Mouse (Mus musculus) spleen, postnatal 4 days (tissue): Measurements from ENCODE around the gene Tbcd.

Source experiments
- DNase-seq, 2 experiments: peaks; one replicate each; pipeline ENCODE4 v3.0.0; 2022; ENCODE audit warnings: low spot score in 2 of 2

Tbcd gene

GRCm38 (mm10) chr11:121475699-121476415, 24.1 kb downstream of the Tbcd start:
- DNase-seq = peak; percentile 77 to 91

- DNase-seq = no peak
These were observed 27.9 kb downstream of the Tbcd start for GRCm38 (mm10) chr11:121479476-121480203.

DNA sequence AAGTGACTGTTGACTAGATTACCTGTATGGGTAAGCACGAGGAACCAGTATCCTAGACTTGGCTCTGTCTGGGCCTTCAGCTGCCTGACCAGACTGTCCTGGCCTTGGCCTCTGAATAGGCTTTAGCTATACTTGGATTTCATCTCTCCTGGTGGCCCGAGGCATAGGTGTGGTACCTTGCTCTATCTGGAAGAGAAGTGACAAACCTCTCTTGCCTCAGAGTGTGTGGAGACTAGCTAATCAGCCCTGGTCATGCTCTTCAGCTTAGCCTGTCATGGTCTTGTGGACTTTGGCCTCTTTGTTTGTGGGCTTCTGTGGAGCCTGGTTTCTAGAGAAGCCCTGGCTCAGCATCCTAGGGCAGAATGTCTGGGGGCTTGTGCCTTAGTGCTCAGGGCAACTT, 29.4 kb downstream of the Tbcd start:
- DNase-seq = no peak

GRCm38 (mm10) chr11:121485882-121486281, 34.1 kb downstream of the Tbcd start:
- no peak for DNase-seq

DNA sequence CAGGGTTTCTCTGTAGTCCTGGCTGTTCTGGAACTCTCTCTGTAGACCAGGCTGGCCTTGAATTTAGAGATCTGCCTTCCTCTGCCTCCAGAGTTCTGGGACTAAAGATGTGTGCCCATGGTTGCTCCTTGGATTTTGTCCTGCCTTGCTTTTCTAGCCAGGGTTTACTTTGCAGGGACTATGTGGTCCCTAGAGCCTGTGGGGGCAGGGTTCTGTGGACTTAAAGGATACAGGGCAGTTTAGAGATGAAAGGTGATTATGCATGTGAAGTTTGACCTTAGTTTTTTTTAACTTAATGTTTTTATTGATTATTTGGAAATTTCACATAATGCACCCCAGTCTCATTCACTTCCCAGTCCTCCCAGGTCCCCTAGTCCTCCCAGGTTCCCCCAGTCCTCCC, 38.9 kb downstream of the Tbcd start:
- DNase-seq = no peak

DNA sequence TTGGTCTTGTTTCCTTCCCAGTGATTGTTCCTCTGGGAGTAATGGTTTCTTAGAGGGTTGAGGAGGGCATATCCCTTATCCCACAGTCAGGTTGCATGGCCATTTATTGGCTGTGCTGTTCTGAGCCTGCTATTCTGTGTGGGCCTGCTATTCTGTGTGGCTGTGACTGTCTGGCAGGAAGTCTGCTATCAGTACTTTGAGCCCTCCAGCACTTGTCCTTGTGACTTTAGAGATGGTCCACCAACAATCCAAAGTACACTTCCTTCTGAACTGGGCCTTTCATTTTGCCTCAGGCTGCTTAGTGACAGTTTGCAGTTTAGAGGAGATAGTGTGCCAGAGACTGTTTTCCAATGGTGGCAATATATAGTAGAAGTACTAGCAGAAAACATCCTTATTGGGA, 48.8 kb downstream of the Tbcd start:
- DNase-seq = no peak

DNA sequence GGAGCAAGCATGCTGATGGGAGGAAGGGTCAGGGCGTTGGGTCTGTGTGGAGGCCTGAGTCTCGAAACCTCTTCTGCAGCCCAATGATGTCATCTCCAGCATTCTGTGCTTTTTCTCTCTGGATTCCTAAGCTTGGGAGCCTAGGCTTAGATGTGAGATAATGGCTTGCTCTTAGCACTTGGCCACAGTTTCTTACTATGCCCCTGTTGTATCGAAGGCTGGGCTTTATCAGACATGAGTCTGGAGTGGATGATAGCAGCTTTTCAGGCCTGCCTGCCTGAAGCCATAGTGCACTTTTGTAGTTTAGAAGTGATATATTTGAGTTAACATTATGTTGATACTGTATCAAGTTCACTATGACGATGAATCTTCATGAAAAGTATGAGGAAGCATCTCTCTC, 49.8 kb downstream of the Tbcd start:
- DNase-seq = no peak

- DNase-seq = no peak
These were observed 50.5 kb downstream of the Tbcd start for GRCm38 (mm10) chr11:121502000-121502860.

DNA sequence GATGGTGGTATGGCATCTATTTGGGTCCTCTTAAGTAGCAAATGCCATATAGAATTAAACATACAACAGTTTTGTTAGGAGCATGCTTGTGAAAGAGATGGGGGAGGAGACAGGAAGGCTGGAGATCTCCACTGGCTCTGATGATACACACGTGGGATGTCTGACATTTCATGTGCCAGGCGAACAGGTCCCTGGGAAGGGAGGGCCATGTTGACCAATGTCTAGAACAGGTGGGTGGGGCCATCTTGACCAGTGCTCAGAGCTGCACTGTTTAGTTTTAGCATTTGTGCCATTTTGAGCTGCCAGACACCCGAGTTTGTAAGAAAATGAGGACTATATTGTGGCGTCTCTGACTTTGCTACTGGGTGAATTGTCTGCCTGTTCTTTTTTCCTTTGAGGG, 56.7 kb downstream of the Tbcd start:
- no peak for DNase-seq

DNA sequence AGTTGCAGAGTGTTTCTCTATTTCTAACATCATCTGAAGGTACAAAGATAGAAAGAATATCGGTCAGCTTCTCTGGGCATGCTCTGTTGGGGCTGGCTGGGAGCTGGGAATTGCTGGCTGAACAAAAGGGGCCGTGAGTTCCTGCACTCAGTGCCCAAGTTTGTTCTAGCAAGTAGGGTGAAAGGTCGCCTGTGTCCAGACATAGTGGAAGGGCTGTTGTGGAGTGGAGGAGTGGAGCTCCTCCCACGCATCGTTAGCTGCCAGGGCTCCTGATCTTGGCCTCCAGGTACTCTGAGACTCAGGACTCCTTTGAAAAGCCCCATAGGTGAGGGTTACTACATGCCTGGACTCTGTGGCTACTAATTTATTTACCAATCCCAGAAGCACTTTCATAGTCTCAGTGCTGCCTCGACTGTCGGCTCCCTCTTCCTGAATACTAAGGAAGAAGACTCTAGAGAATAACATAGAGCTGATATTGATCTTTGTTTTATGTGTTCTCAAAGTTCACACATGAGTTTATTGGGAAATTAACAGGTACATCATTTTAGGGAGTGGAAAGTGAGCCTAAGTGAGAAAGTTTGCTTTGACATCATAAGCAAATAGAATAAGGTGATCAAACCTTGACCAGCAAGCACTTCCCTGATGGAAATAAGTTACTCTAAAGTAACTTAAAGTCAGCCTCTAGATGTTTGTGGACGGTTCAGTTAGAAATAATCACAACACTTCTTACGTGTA, 58.9 kb downstream of the Tbcd start:
- DNase-seq = no peak

DNA sequence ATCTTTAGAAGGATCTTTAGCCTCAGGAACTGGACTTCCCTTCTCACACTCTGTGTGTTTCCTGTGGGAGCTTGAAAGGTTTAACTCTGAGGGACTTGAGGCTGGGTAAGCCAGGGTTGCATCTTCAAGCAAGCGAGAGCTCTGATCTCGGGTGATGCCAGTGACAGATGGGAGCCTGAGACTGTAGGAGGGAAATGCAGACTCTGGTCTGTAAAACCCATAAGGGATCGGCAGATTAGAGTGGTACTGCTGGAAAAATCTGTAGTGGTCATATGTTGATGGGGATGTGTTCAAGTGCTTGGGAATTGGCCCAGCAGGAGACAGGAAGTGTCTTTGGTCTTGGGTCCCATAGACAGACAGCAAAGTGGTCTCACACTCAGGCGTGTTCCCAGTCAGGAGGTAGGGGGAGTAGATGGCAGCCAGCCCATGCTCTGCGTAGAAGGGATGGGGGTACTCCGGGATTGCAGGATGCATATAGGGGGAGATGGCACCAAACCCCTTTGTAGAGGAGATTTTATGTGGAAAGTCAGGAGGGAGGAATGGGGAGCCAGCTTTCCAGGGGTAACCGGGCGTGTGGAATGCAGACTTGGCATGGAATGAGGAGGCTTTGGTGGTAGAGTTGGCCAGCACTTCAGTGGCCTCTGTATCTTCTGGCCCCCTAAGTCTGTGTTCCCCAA, 61.3 kb downstream of the Tbcd start:
- DNase-seq = no peak

GRCm38 (mm10) chr11:121515996-121516395, 64.2 kb downstream of the Tbcd start:
- DNase-seq = no peak

- no peak for DNase-seq
These were observed 65.2 kb downstream of the Tbcd start for GRCm38 (mm10) chr11:121516906-121517305.

DNA sequence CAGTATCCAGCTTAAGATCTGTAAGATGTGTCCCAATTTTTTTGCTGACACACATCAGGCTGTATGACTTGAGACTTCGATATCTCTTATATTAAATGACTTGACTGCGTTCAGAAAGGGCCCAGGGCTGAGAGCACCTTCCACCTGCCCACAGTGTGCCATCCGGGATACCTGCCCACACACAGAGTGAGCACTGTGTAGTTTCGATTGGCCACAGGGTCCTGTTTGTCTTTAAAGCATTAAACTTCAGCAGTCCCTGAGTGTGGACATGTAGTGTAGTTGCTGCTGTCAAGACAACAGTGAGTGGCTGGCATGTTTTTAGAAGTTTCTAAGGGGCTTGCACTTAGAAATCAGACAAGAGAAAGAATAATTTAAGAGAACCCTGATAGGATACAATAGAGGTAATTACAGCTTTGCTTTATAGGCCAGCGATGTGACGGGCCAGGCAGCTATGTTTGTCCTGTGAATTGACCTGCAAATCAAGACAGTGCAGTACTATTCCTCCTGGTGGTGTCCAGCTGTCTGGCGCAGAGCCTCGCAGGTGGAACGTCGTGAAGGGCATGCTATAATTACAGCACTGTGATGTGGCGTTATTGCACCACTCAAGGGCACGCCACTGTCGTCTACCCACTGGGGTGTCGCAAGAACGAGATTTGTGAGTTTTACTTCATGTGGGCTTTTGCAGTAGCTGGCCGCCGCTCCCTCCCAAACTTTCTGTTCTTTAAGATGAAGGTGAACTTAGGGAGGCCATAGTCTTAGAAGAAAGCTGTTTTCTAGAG, 66.1 kb downstream of the Tbcd start:
- DNase-seq = no peak

- no peak for DNase-seq
These were observed 67.4 kb downstream of the Tbcd start, which contains the start of gene Zfp750 for GRCm38 (mm10) chr11:121519131-121519530. Zfp750 (minus strand) TSS chr11:121519333.

- DNase-seq = no peak
These were observed 68.0 kb downstream of the Tbcd start for GRCm38 (mm10) chr11:121519703-121520102.

DNA sequence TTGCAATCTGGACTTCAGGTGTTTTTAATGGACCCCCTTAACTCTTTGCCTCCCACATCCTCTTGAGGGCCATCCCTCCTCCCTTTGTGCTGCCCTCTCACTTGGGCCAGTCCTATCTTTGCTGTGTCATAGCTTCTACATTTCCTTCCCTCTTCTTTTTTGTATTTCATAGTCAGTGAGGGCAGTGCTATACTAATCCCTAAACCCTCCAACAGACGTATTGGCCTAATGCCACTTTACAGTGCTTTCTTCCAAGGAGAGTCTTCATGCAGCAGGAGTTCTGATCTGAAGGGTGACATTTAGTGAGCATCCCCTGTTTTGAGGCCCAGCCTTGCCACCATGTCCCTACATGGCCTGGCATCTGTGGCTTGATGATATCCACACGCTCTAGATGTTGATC, 69.0 kb downstream of the Tbcd start:
- no peak for DNase-seq

DNA sequence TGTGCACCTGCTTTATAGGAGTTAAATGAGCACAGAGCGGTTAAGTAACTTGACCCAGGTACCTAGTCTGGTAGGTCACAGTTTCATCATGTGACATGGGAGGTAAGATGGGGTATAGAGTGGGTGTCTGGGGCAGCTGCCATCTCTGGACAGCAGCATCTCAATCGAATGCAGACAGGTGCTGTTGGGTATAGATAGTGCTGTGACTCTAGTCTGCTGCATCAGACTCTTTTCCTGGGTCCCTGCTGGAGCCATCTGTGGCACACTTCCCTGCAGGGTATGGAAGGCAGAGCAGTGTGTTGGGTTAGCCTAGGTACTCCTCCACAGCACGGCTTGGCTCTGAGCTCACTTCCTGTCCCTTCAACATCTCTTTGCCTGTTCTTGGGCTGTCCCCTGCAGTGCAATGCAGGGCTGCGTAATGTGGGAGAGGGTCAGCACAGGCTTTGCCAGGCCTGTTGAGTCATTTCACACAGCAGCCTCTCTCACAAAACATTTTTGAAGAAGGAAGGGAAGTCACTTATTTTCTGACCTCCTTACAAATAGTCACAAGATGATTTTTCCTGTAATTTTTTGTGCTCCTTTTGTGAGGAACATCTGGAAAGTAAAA, 70.5 kb downstream of the Tbcd start:
- DNase-seq = no peak

DNA sequence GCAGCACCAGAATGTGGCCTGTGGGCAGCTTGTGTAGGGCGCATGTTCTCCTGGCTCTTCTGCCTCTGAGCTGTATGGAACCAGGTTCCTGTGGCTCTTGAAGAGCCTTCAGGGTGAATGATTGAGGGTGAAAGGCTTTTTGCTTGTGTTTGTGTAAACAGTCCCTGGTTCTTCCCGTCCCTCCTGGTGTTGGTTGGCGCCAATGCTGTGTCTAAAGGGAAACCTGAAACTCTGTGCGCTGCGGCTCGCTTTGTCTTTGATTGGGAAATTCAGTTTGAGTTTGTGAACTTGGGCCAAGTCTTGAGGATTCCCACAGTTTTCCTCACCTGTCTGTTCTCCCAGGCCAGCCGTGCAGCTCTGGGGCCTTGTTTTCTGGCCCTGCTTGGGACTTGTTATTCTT, 72.4 kb downstream of the Tbcd start:
- no peak for DNase-seq

DNA sequence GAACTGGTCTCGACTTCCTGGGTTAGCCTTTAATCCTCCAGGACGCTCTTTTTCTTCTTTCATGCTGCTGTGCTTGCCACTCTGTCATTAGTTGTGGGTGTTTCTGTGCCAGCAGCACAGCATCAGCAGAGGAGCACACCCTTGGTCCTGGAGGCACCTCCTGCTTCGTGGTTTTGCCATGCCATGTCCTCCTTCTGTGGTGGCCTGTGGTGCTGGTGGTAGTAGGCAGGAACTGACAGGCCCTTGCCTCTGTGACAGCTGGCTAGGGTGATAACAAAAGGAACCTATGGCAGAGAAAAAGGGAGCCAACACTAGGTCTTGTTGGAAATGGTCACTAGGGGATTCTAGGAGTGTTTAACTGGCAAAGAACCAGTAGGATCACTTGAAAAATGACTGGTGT, 78.0 kb downstream of the Tbcd start:
- no peak for DNase-seq
